Mouse (Mus musculus): ENCODE data around the gene Wnt1. TPM values are rescaled to one million over a fixed set of nuclear protein-coding genes. Genes with fewer than 3 reads are reported as not detected.
"Not testable (repeated sequence)": the region's sequence is repeated elsewhere in the genome, so short reads cannot be mapped to it uniquely, and the experiment has no call there.

Gene Wnt1
- total RNA-seq (2021) = not detected
- long read RNA-seq, experiment 1 = 0 reads
- long read RNA-seq, experiment 2 = 0 reads

GRCm38 (mm10) chr15:98789661-98790535, at the start of gene Wnt1:
TSS of gene Wnt1 (plus strand) at chr15:98789857.
- DNase-seq = peak; percentile 64 to 80

GRCm38 (mm10) chr15:98740219-98740618, 49.4 kb upstream of the Wnt1 start:
- DNase-seq = no peak

DNA sequence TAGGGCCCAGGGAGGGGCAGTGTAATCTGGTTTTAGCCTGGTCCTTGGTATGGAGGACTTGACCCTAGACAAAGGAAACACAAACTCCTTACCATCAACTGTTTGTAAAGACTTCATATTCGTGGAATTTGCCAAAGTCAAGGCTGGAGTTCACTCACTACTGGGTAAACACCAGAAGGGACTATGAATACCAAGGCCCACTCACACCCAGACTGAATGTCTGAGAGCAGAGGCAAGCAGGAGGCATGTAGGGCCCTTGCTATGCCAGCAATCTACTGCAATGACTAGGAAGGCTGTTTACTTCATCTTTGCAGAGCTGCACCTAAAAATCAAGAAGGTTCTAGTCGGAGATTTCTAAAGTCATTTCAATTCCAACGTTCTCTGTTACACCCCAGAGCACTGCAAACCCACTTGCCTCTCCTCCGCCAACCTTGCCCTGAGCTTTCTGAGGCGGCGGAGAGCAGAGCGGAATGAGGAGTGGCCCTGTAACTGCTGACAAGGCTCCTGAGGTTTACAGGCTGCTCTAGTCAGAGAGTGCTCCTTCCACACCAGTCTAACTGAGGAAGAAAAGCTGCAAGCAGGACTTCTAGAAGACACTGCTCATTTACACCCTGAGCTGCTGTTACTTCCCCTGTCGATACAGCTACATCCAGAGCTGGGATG, 46.8 kb upstream of the Wnt1 start:
- DNase-seq = no peak

- not testable (repeated sequence) for DNase-seq
These were observed 45.8 kb upstream of the Wnt1 start for GRCm38 (mm10) chr15:98743863-98744262.

GRCm38 (mm10) chr15:98746344-98746965, 43.2 kb upstream of the Wnt1 start:
- peak in 1 of 2 experiments; percentile 24 for DNase-seq

GRCm38 (mm10) chr15:98747296-98747695, 42.4 kb upstream of the Wnt1 start:
- no peak for DNase-seq

- DNase-seq = no peak
These were observed 40.6 kb upstream of the Wnt1 start for GRCm38 (mm10) chr15:98749093-98749492.

DNA sequence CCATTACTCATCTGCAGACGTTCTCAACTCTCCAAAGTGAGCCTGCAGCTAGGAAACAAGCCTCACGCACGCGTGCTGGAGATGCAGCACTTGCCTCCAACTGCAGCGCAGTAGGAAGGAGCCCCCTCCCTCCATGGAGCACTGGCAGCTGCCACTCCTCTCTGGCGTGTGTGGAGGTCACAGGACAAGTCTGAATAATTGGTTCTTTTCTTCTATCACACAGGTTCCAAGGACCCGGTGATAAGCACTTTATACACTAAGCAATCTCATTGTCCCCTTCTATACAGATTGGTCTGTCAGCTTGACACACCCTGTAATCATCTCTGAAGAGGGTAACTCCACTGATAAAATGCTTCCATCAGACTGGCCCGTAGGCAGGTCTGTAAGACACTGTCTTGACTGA, 36.6 kb upstream of the Wnt1 start:
- DNase-seq = no peak

DNA sequence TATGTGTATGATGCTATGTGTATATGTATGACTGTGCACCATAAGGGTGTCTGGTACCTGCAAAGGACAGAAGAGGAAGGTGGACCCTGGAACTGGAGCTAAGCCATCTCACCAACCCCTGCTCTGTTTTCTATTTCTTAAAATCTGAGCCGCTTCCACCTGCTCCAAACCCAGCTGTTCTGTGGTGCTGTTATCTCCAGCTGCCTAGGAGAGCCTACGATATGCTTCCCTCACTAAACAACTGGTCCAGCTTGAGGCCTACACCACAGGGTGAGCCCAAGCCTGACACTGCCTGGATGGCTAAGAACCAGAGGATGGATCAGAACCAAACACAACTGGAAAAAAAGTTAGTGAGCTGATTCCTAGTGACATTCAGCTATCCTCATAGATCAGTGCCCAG, 35.5 kb upstream of the Wnt1 start:
- DNase-seq = no peak

DNA sequence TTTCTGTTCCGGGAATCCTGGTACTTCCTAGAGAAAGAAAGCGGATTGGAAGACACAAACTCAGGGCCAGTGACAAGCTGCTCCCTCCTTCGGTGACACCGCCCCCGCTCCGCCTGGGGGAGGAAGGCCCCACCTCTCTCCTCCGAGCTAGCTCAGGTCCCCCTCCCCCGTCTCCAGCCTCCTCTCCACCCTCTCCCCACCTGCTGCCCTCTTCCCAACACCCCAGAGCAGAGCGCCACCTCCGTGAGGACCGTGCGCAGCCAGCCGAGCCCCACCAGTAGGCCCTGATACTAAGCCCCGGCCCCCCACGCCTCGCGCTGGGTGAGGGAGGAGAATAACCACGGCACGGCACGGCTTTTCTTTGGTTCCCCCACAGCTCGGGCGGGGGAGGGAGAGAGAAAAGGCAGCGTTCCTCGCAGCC, 27.4 kb upstream of the Wnt1 start:
- peak; percentile 89 to 92 for DNase-seq

- peak; percentile 98 to 99 for DNase-seq
These were observed 26.8 kb upstream of the Wnt1 start, which contains the start of gene Arf3 for GRCm38 (mm10) chr15:98762670-98763529. TSS of gene Arf3 (minus strand) at chr15:98763214.

DNA sequence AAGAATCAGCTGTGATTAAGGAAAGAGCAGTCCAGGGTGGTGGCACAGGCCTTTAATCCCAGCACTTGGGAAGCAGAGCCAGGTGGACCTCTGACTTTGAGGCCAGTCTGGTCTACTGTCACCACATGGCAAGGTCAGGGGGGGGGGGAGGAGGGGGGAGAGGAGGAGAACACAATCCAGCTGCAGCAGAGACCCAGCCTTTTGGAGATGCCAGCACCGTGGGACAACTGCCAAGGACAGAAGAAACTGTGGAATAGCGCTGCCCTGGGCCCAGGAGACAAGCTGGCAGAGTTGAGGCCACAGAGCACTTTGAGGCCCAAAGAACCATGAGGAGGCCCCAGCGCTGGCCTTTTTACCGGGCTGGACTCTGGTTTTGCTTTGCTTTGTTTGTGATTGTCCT, 23.7 kb upstream of the Wnt1 start:
- peak; percentile 57 to 72 for DNase-seq

DNA sequence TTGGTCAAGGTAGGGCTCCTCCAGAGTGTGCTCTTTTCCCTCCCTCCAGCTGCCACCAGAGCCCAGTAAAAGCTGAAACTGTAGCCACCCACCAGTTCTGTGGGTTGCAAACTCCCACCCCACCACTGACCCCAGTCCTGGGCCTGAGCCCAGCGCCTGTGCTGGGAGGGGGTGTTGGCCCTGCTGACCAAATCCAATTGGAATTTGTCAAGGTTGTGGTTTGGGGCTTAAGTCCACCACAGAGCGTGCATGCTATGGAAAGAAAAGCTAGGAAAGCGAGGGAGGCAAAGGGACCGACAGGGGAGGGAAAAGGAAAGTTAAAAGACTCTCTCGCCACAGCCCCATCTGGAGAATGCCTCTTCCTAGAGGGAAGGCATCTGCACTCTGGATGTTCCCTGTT, 21.4 kb upstream of the Wnt1 start:
- DNase-seq = peak in 1 of 2 experiments; percentile 47

- DNase-seq = no peak
These were observed 17.7 kb upstream of the Wnt1 start for GRCm38 (mm10) chr15:98771813-98772425.

DNA sequence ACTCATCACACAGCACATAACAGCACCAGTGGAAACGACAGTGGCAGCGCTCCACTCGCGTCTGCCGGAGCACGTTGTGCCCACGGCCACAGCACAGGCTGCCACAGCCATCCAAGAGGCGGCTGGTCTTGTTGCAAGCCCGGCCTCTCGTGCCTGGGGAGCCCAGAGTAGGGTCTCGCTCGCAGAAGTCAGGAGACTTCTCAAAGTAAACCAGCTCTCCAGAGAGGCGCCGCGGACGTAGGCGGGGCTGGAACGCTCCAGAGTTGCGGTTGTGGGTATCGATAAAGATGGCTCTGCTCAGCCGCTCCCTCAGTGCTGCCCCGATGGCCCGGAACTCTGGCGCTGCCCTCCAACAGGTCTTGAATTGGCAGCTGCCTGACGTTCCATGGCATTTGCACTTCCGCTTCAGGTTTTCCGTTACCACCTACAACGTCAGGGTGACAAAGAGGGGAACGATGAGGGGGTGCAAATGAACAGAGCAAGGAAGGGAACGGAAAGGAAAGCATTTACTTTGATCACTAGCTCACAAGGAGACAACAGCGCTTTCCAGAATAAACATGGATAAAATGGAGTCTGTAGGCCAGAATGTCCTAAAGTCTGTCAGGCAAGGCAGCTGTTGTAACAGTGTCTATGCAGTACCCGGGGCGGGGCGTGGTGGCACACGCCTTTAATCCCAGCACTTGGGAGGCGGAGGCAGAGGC, 17.0 kb upstream of the Wnt1 start:
- peak; percentile 49 to 55 for DNase-seq

DNA sequence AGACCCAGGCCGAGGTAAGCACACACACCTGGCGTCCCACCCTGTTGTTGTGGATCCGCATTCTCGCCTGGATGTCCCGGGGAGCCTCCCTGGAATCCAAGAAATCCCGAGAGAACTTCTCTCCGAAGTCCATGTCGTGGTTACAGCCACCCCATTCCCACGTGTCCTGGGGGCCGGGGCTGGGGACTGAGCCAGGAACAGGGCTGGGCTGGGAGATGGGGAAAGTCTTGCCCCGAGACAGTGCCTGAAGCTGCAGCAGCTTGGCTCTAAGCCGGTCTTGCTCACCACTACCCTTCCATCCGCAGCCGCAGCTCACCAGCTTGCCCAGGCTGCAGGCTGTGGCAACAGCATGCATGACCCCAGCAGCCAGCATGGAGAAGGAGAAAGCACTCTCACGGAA, 15.6 kb upstream of the Wnt1 start:
- no peak for DNase-seq

DNA sequence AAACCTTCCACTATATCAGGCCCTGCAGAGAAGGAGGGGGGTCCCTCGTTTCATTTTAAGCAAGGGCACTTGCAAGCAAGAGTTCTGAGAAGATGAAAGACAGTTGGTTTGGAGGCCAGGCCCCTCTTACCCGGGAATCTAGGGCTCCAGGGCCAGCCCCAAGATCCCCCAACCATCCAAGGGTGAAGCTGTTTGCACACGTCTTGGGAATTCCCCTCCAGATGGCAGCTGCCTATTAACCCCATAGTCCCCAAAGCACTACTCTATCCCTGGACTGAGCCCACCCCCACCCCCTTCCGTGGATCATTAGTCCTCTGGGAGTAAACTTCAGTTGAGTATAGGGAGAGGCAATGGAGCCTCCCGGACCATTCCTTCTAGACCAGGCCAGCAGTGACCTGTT, 14.1 kb upstream of the Wnt1 start:
- no peak for DNase-seq

DNA sequence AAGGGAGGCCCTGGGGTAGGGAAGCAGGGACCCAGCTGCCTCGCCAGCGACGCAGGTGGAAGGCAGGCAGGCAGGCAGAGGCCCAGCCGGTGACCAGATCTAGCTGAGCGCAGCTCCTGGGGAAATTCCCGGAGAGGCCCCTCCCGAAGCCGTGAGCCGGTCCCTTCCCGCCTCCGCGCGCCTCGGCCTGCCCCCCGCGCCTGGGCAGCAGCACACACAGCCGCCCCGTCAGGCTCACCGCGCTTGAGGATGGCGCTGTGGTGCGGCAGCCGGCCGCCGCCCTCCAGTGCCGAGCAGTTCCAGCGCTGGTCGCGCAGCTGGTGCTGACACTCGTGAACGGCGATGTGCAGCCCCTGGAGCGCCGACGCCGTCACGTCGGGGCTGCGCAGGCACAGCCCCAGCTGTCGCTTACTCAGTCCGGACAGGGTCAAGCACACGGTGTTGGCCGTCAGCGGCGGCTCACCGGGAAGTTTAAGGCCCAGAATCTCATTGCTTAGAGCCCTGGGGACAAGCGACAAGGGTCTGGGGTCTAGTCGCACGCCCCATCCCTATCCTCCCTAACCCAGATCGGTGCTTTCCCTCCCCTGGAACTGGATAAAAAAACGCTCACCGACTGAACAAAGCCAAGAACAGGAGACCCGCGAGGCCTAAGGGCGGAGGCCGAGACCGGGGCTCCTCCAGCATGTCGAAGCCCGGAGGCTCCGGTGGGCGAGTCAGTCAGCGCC, 13.2 kb upstream of the Wnt1 start:
- peak; percentile 35 to 43 for DNase-seq

- DNase-seq = no peak
These were observed 12.5 kb upstream of the Wnt1 start for GRCm38 (mm10) chr15:98777005-98777616.

- DNase-seq = peak; percentile 41 to 51
These were observed 11.9 kb upstream of the Wnt1 start, which contains the start of gene Wnt10b for GRCm38 (mm10) chr15:98777762-98778161. TSS of gene Wnt10b (minus strand) at chr15:98778150.

Data from adrenal gland, postnatal 36 days (tissue).